Mouse (Mus musculus) MEL (cell line): ENCODE results near the gene Bcl6b.

ENCODE experiments used
- CTCF ChIP-seq, 3 experiments: IDR thresholded peaks in 2 of 3; conservative IDR thresholded peaks in 1 of 3; 2 replicates each; pipeline ENCODE4 v1.5.1; 2011 to 2012; ENCODE audit warnings: low read length in 3 of 3, low read depth in 2 of 3, mild to moderate bottlenecking in 2 of 3, improper control_type of control experiment in 1 of 3, inconsistent platforms in 1 of 3, mixed read lengths in 1 of 3, moderate library complexity in 1 of 3; ENCODE audit not compliant: control insufficient read depth in 1 of 3, insufficient read depth in 1 of 3, poor library complexity in 1 of 3, severe bottlenecking in 1 of 3
- E2F4 ChIP-seq: IDR thresholded peaks from 2 replicates; pipeline ENCODE4 v1.6.1; 2011; ENCODE audit warnings: low read depth, low read length, improper control_type of control experiment, borderline replicate concordance
- GABPA ChIP-seq: IDR thresholded peaks from 2 replicates; pipeline ENCODE4 v1.6.1; 2012; ENCODE audit warnings: low read depth, mild to moderate bottlenecking, inconsistent platforms, low read length, improper control_type of control experiment, moderate library complexity
- HCFC1 ChIP-seq: IDR thresholded peaks from 2 replicates; pipeline ENCODE4 v1.6.1; 2012; ENCODE audit warnings: low read depth, mild to moderate bottlenecking, inconsistent platforms, low read length, improper control_type of control experiment, moderate library complexity
- MAFK ChIP-seq: IDR thresholded peaks from 2 replicates; pipeline ENCODE4 v1.6.1; 2011; ENCODE audit warnings: low read depth, mild to moderate bottlenecking, low read length, improper control_type of control experiment, borderline replicate concordance
- MYC ChIP-seq: IDR thresholded peaks from 2 replicates; pipeline ENCODE4 v1.6.1; 2011; ENCODE audit warnings: low read depth, mild to moderate bottlenecking, low read length, improper control_type of control experiment, moderate library complexity
- POLR2A ChIP-seq, 2 experiments: IDR thresholded peaks; 2 replicates each; pipeline ENCODE4 v1.6.1; 2011 to 2012; ENCODE audit warnings: low read length in 2 of 2, mild to moderate bottlenecking in 2 of 2, control low read depth in 1 of 2, improper control_type of control experiment in 1 of 2, low read depth in 1 of 2, moderate library complexity in 1 of 2; ENCODE audit not compliant: control insufficient read depth in 1 of 2, insufficient read depth in 1 of 2, poor library complexity in 1 of 2
- TAL1 ChIP-seq: IDR thresholded peaks from 2 replicates; pipeline ENCODE4 v1.6.1; 2012; ENCODE audit warnings: mild to moderate bottlenecking, inconsistent platforms, low read length, moderate library complexity, mixed read lengths
- ZMIZ1 ChIP-seq: IDR thresholded peaks from 2 replicates; pipeline ENCODE4 v1.6.1; 2012; ENCODE audit warnings: low read depth, mild to moderate bottlenecking, inconsistent platforms, low read length, improper control_type of control experiment, moderate library complexity

DNA sequence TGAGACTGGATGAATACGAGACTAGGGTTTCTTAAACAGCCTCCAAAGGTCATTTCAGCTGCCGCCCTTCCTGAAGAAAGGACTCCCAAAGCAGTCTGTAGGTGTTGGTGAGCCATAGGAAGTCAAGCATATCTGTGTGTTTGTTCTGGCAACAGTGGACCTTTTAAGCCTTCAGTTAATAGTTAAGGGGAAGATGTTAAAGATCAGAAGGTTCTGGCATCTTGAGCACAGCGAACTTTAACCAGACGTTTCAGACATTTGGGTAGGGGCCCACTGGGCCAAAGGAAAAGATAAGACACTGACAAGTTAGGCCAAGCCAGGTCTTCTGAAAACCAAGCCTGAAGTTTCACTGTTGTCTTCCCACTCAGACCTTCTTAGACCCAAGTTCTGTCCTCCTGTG is 11.6 kb downstream of the Bcl6b start:
- TF ChIP-seq ZMIZ1: no peak
- no peak for TF ChIP-seq MAFK
- no peak for TF ChIP-seq POLR2A (IDR thresholded peaks at IDR 0.05; ENCODE audit: control insufficient read depth in 1 of 2, insufficient read depth in 1 of 2, low read depth in 1 of 2, low read length in 2 of 2, poor library complexity in 1 of 2)
- no peak for TF ChIP-seq GABPA
- no peak for TF ChIP-seq CTCF (IDR thresholded peaks at IDR 0.05 in 2 of 3, conservative IDR thresholded peaks at IDR 0.05 in 1 of 3; ENCODE audit: control insufficient read depth in 1 of 3, insufficient read depth in 1 of 3, low read depth in 2 of 3, low read length in 3 of 3, poor library complexity in 1 of 3, severe bottlenecking in 1 of 3)
- no peak for TF ChIP-seq E2F4
- no peak for TF ChIP-seq HCFC1
- TF ChIP-seq TAL1: no peak
- TF ChIP-seq MYC: no peak
